Mouse (Mus musculus) right cerebral cortex, adult 2 months (tissue): ENCODE data around the gene Shisa6.

Experiments used
- DNase-seq, 2 experiments: peaks; one replicate each; pipeline ENCODE4 v3.0.0; 2021 to 2022; ENCODE audit warnings: low spot score in 2 of 2

The Shisa6 gene

DNA sequence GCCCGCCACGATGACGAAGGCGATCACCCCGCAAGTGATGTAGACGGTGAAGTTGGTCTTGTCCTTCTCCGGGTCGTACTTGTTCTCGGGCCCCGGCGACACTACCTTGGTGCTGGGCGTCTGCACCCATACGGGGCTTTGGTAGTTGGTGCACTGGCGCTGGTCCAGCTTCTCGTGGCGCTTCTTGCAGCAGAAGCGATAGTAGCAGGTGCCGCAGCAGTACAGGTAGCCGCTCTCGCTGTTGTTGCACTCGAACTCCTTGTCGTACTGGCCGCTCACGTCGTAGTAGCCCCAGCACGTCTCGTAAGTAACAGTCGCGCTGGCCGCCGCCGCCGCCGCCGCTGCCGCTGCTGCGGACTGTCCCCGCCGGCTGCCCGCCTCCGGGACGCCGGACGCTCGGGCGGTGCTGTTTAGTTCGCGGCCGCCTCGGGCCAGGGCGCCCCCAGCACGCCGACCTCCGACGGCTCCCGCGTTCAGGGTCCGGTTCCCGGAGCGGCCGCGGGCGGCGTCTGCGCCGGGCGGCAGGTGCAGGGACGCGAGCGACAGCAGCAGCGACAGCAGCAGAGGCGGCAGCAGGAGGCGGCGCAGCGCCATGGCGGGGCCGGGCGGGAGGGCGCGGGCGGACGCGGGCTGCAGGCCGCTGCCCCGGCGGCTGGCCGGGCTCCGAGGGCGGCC is at the start of gene Shisa6:
Gene Shisa6, minus strand, starts transcription at position 594 of the 675 bp plus-strand sequence.
- peak in 1 of 2 experiments; percentile 22 for DNase-seq

GRCm38 (mm10) chr11:66573888-66574287 is 48.1 kb upstream of the Shisa6 start:
- no peak for DNase-seq

GRCm38 (mm10) chr11:66569045-66569444 is 43.3 kb upstream of the Shisa6 start:
- DNase-seq, result no peak

GRCm38 (mm10) chr11:66568386-66568791 is 42.6 kb upstream of the Shisa6 start:
- no peak for DNase-seq

- no peak for DNase-seq
These were observed 41.6 kb upstream of the Shisa6 start for GRCm38 (mm10) chr11:66567382-66567781.

DNA sequence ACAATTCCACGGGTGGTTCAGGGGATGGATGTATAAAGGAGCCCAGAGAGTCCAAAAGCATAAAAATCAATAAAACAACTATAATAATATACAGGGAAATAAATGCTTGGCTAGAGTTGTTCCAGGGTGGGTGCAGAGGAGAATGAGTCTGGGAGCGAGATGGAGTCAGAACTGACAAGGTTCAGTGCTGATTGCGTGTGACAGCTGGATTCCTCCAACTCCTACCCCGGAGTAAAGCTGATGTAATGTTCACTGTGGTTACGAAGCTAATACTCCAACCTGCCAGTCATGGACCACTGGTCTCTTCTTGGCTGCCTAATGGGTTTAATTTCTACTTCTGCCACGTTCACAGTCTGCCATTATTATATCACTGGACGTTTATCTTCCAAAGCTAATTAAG is 36.5 kb upstream of the Shisa6 start:
- no peak for DNase-seq

DNA sequence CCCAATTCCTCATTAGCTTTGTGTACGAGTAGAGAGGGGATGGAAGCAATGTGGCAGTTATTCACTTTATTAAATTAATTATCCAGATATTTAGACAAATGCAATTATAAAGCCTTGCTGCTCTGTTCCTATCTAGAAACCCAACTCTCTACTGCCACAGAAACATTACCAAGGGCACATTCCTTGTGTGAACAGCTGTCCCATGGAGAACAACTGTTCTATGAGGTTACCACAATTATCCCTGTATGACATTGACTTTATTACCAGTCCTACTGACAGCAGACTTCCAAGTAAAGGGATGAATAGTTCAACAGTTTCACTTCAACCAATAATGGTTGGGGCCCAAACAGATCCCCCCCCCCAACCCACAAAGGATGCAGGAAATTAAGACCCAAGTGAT is 12.1 kb upstream of the Shisa6 start:
- no peak for DNase-seq

DNA sequence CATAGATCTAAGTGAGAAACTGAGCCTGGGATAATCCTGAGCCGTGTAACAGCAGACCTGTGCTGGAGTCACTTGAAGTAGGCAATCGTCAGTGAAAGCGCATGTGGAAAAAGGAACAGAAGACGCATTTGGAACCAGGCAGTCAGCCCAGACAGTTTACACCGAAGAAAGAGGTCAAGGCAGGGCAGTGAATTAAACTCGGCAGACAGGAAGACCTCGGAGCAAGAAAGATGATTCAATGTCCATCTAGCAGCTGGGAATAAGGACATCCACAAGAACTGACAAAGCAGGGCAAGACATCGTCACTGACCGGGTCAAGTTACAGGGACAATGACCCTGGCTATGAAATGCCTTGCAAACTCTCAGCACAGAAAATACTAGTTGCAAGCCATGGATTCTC is 10.1 kb upstream of the Shisa6 start:
- no peak for DNase-seq

- DNase-seq, result no peak
These were observed 9.4 kb upstream of the Shisa6 start for GRCm38 (mm10) chr11:66535156-66535555.

DNA sequence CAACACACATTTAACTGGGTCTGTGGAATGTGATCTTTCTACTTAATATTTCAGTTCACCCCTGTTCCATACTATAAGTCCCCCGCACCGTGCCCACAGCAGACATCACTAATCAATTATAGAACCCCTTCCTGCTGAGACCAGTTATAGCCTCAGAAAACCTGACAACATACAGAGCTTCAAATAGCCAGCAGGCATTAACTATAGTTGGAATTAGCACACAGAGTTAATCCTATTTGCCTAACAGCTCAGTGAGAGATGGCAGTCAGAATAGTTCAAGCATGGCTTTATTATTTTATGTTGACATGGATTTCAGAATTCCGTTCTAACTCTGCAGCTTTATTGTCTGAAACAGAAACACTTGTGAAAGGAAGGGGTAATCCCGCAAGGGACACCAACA is 8.5 kb upstream of the Shisa6 start:
- DNase-seq, result no peak

- DNase-seq, result no peak
These were observed 2.4 kb upstream of the Shisa6 start for GRCm38 (mm10) chr11:66528146-66528545.

DNA sequence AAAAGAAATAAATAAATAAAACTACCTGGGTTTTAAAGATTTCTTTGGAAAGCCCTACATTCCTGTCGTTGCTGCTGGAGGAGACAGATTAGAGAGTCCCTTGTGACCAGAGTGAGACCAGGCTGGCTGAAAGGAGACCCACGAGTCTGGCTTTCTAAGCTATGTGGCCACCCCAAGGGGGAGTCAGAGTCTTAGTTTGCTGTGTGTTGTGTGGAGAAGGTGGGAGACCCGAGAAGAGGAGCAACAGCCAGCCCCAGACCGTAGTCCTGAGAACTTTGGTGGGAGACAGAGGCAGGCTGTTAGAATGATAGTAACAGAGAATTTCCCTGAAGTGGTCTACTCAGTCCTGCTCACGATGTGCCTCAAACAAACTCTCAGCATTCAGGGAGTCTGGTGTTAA is 1.6 kb upstream of the Shisa6 start:
- DNase-seq, result no peak

GRCm38 (mm10) chr11:66526981-66527320 is 1.2 kb upstream of the Shisa6 start:
- DNase-seq, result no peak

DNA sequence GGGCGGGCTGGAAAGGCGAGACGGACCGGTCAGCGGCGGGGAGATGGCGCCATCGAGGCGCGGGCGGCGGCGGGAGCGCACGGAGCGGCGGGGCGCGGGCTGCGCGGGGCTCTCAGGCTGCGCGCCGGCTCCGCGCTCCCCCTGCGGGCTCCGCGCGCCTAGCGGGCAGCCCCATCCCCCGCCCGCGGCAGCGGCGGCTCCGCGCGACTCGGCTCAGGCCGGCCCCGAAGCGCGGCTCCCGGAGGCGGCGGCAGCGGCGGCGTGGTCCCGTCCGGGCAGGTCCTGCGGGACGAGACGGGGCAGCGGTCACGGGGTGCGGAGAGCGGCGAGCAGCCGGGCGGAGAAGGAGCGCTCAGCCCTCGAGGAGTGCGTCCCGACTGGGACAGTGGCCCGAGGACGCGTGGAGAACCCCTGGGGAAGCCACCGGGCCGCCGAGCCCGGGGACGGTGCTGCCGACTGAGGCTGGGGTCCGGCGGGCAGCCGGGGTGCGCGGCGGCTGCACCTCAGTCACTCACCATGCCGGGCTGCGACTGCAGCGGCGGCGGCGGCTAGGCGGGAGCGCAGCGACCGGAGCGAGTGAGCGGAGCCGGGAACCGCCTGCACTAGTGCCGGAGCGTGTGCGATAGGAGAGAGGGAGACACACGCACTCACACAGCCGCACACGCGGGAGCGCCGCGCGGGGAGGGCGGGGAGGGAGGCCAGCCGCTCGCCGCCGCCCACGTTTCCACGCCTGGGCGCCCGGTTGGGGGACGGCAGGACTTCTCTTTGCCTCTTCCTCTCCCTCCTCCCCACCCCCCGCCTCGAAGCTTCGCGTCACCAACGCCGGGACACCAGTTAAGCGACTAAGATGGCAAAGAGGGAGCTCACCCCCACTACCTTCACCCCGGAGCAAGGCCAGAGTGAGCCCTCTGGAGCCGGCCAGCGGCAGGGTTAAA is 549 bp upstream of the Shisa6 start:
- DNase-seq, result peak; percentile 40 to 56

- DNase-seq, result peak in 1 of 2 experiments; percentile 15
These were observed 1.5 kb downstream of the Shisa6 start for GRCm38 (mm10) chr11:66524251-66524650.

- peak in 1 of 2 experiments; percentile 18 for DNase-seq
These were observed 3.4 kb downstream of the Shisa6 start for GRCm38 (mm10) chr11:66522376-66522775.

GRCm38 (mm10) chr11:66519386-66519785 is 6.4 kb downstream of the Shisa6 start:
- no peak for DNase-seq

GRCm38 (mm10) chr11:66514346-66514745 is 11.4 kb downstream of the Shisa6 start:
- no peak for DNase-seq

GRCm38 (mm10) chr11:66500951-66501350 is 24.8 kb downstream of the Shisa6 start:
- no peak for DNase-seq

GRCm38 (mm10) chr11:66498857-66499445 is 26.8 kb downstream of the Shisa6 start:
- DNase-seq, result no peak

GRCm38 (mm10) chr11:66496235-66496634 is 29.5 kb downstream of the Shisa6 start:
- no peak for DNase-seq

DNA sequence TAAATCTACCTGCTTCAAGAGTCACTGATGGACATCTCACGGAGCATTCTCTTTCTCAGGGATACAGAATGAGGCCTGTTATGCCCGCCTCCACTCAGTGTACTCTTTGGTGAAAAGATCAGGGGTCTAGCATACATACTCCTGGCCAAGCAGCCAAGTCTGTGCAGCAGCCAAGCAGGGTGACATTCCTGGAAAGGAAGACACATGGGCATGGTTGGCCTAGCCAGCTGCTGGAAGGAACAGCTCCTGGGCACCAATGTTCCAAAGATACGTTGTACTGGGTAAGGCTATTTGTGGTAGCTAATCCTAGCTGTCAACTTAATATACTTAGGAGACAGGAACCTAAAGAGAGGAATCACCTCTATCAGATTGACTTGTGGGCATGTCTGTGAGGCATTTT is 31.4 kb downstream of the Shisa6 start:
- DNase-seq, result no peak

- no peak for DNase-seq
These were observed 38.0 kb downstream of the Shisa6 start for GRCm38 (mm10) chr11:66487765-66488164.
